ENCODE assay signal across 12 mouse cellular contexts in the genomic region with DNA sequence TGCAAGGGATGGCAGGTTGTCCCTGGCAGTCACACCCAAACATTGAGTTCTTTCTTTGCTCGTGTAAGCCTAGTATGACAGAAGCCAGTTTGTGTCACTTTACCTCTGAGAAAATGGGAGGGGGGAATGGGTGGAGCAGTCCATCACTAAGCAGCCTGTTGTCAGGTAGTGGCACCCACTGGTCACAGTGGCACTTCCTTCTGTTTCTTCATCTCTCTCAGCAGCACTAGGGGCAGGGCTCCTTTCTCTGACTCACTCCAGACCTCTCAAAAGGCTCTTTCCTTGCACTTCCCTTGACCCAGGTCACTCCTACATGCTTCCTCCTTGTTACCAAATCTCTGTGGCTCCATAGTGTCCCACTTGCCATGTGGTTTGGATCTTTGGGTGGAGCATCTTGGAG. TPM values are rescaled to one million over a fixed set of nuclear protein-coding genes. Genes with fewer than 3 reads are reported as not detected.
A peak's percentile ranks its signal among the peaks of the same experiment; 100 is the strongest.
DNase-seq lines count a peak whose midpoint lies in the region; ATAC-seq and TF ChIP-seq lines count a peak whose summit lies in the region.
"Had no signal": no experiment of that assay in that cellular context is flagged by ENCODE, and none has a peak within 500 bp of the region (broad histone marks: within the 10 kb centered on the region; RNA-seq: fewer than 3 reads in every experiment).

No protein-coding gene starts in this region.

- H3K36me3 ChIP-seq in heart, embryonic 10.5 days = no peaks in the 10 kb centered on the region
- H3K36me3 ChIP-seq in liver, postnatal 0 days (replicated peaks; ENCODE audit: insufficient read depth, low read length) = no peaks in the 10 kb centered on the region
- no peaks in the 10 kb centered on the region for H3K36me3 ChIP-seq in liver, embryonic 11.5 days (ENCODE audit: control insufficient read depth, insufficient read depth, low read length)
- H3K36me3 ChIP-seq in small intestine, adult 2 months (ENCODE audit: control insufficient read depth, insufficient read depth, low read length) = no peaks in the 10 kb centered on the region
- H3K36me3 ChIP-seq: forebrain, embryonic 12.5 days; limb, embryonic 12.5 days; midbrain, embryonic 15.5 days had no signal

- no peaks in the 10 kb centered on the region for H3K9me3 ChIP-seq in heart, embryonic 10.5 days
- no peaks in the 10 kb centered on the region for H3K9me3 ChIP-seq in liver, postnatal 0 days (ENCODE audit: low read length)
- no peaks in the 10 kb centered on the region for H3K9me3 ChIP-seq in liver, embryonic 11.5 days (ENCODE audit: control insufficient read depth, low read length)
- H3K9me3 ChIP-seq: forebrain, embryonic 12.5 days; limb, embryonic 12.5 days; midbrain, embryonic 15.5 days had no signal

- H3K4me1 ChIP-seq in heart, embryonic 10.5 days = peaks cover 27% of the 10 kb centered on the region
- H3K4me1 ChIP-seq in liver, postnatal 0 days (ENCODE audit: insufficient read depth) = peaks cover 14% of the 10 kb centered on the region
- peaks cover 3% of the 10 kb centered on the region; the same call in 1 of the 2 replicates for H3K4me1 ChIP-seq in liver, embryonic 11.5 days (replicated peaks; ENCODE audit: control insufficient read depth, insufficient read depth, low read length)
- H3K4me1 ChIP-seq in small intestine, adult 2 months (ENCODE audit: control insufficient read depth, insufficient read depth, insufficient read length, low read length) = peaks cover 9% of the 10 kb centered on the region

- no peak for TF ChIP-seq POLR2A in small intestine, adult 2 months (IDR thresholded peaks at IDR 0.05; ENCODE audit: low read depth, low read length)

- no peak overlapping the region for H3K4me3 ChIP-seq in heart, embryonic 10.5 days
- no peak overlapping the region for H3K4me3 ChIP-seq in liver, postnatal 0 days (ENCODE audit: low read depth, low read length)
- no peak overlapping the region for H3K4me3 ChIP-seq in liver, embryonic 11.5 days (ENCODE audit: low read depth, low read length)
- no peak overlapping the region for H3K4me3 ChIP-seq in small intestine, adult 2 months (ENCODE audit: low read depth, low read length)
- H3K4me3 ChIP-seq: forebrain, embryonic 12.5 days; layer of hippocampus, adult 2 months; limb, embryonic 12.5 days; midbrain, embryonic 15.5 days had no signal

- H3K27me3 ChIP-seq in heart, embryonic 10.5 days (ENCODE audit: insufficient read depth, poor library complexity, severe bottlenecking) = no peaks in the 10 kb centered on the region
- no peaks in the 10 kb centered on the region for H3K27me3 ChIP-seq in liver, postnatal 0 days (ENCODE audit: insufficient read depth, low read length)
- no peaks in the 10 kb centered on the region for H3K27me3 ChIP-seq in liver, embryonic 11.5 days (replicated peaks; ENCODE audit: control insufficient read depth, insufficient read depth, low read length)
- no peaks in the 10 kb centered on the region for H3K27me3 ChIP-seq in small intestine, adult 2 months (ENCODE audit: control insufficient read depth, insufficient read depth, low read length)
- H3K27me3 ChIP-seq: forebrain, embryonic 12.5 days; limb, embryonic 12.5 days; midbrain, embryonic 15.5 days had no signal

- WGBS in heart, embryonic 10.5 days = 46% methylated on average over 1 of the region's 1 CpGs
- WGBS in liver, postnatal 0 days (ENCODE audit: insufficient replicate concordance) = 14% methylated on average over 1 of the region's 1 CpGs
- WGBS in liver, embryonic 11.5 days = 45% methylated on average over 1 of the region's 1 CpGs
- 33% methylated on average over 1 of the region's 1 CpGs for WGBS in small intestine, adult 2 months

- no peak for TF ChIP-seq EP300 in liver, postnatal 0 days (IDR thresholded peaks at IDR 0.05; ENCODE audit: low read depth)

- intact Hi-C loops in heart, postnatal 36 days (cut with DNase I) = loop anchor here (2.0 kb wide), 1 partner anchor 19 kb away; no protein-coding TSS in a partner anchor

- H3K9ac ChIP-seq in liver, postnatal 0 days (replicated peaks) = no peak overlapping the region
- H3K9ac ChIP-seq in liver, embryonic 11.5 days (ENCODE audit: low read depth, low read length) = no peak overlapping the region
- H3K9ac ChIP-seq: forebrain, embryonic 12.5 days; limb, embryonic 12.5 days; midbrain, embryonic 15.5 days had no signal

- peak overlapping the region; percentile 60 for H3K27ac ChIP-seq in heart, embryonic 10.5 days
- peak overlapping the region; percentile 30; the same call in 1 of the 2 replicates for H3K27ac ChIP-seq in liver, postnatal 0 days (ENCODE audit: low read depth)
- H3K27ac ChIP-seq in liver, embryonic 11.5 days (ENCODE audit: low read depth, low read length) = no peak overlapping the region
- peak overlapping the region; percentile 16; the same call in 1 of the 2 replicates for H3K27ac ChIP-seq in small intestine, adult 2 months (ENCODE audit: insufficient read depth, low read depth, low read length)
- H3K27ac ChIP-seq: forebrain, embryonic 12.5 days; limb, embryonic 12.5 days; midbrain, embryonic 15.5 days had no signal

- TF ChIP-seq CTCF in liver, postnatal 0 days (IDR thresholded peaks at IDR 0.05; ENCODE audit: low read depth) = 0 out of 2 replicates have a peak, but pooled peaks have one; percentile 11
- no peak for TF ChIP-seq CTCF in small intestine, adult 2 months (IDR thresholded peaks at IDR 0.05; ENCODE audit: extremely low read depth, insufficient read length, insufficient replicate concordance, low read depth, low read length)

- no peak overlapping the region for H3K4me2 ChIP-seq in liver, postnatal 0 days (ENCODE audit: low read depth, low read length)
- no peak overlapping the region for H3K4me2 ChIP-seq in liver, embryonic 11.5 days
- H3K4me2 ChIP-seq: forebrain, embryonic 12.5 days; limb, embryonic 12.5 days; midbrain, embryonic 15.5 days had no signal

- DNase-seq in heart, embryonic 10.5 days (ENCODE audit: low spot score) = no peak
- DNase-seq in heart, postnatal 36 days = no peak
- no peak for DNase-seq in liver, postnatal 0 days
- DNase-seq in liver, embryonic 11.5 days (ENCODE audit: low spot score) = no peak
- peak; percentile 28 for DNase-seq in induced T-regulatory cell, adult 2 months (ENCODE audit: low read depth)
- no peak for DNase-seq in cerebellum, adult 11 months
- no peak for DNase-seq in layer of hippocampus, adult 9-11 months

- peak; percentile 77 for ATAC-seq in liver, postnatal 0 days
- no peak for ATAC-seq in liver, embryonic 11.5 days (replicated peaks; ENCODE audit: low FRiP score)
- ATAC-seq: midbrain, embryonic 15.5 days had no signal

RNA-seq across cellular contexts. Expression of a gene that starts 52.9 kb away (rescaled TPM):
- polyA plus RNA-seq in heart, embryonic 10.5 days (2016; fragmentation: Nextera tagmentation; extraction: Ambion mirVana) = 45.7 and 69.6 TPM in 2 replicates
- total RNA-seq in heart, postnatal 36 days (2021) = 100 to 1,000 TPM; 126 to 142 TPM
- 10.3 and 10.7 TPM in 2 replicates for polyA plus RNA-seq in liver, postnatal 0 days (2015; fragmentation: Nextera tagmentation; extraction: Ambion mirVana)
- 23.2 and 23.6 TPM in 2 replicates for polyA plus RNA-seq in liver, embryonic 11.5 days (2014; fragmentation: Nextera tagmentation; extraction: Ambion mirVana)
- 6.6 and 16.0 TPM in 2 replicates for polyA plus RNA-seq in small intestine, adult 2 months (2012; rRNA removed)
